Mouse (Mus musculus): ENCODE measurements around the gene Slc2a10. TPM values are rescaled to one million over a fixed set of nuclear protein-coding genes. Genes with fewer than 3 reads are reported as not detected.
A peak's percentile ranks its signal among the peaks of the same experiment; 100 is the strongest.

The Slc2a10 gene
- total and polyA plus RNA-seq, 3 experiments: 3.8 to 5.8 (median 5.0) TPM

DNA sequence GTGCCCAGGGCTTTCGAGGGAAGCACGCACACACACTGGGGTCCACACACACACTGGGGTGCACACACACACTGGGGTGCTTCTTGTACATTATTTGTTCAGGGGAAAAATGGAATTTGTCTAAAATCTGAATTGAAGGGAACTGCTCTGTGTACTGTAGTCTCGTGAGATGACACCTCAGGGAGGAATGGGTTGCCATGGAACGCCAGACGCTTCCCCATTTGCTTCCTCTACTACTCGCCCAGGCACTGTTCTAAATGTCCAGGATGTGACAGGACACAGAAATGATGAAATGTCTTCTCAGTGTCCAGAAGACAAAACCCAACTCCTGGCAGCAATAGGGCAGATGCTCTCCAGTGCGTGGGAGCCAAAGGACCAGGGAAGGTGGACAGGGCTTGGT is 53.7 kb downstream of the Slc2a10 start:
- H3K4me1 ChIP-seq (ENCODE audit: control insufficient read depth, insufficient read depth, low read length): no peaks in the 10 kb centered on the region
- TF ChIP-seq EP300 (IDR thresholded peaks at IDR 0.05; ENCODE audit: insufficient read depth, low read depth, low read length) (no peak), POLR2A (IDR thresholded peaks at IDR 0.05; ENCODE audit: insufficient read depth, low read depth, low read length) (no peak), CTCF (IDR thresholded peaks at IDR 0.05) (no peak)
- no peak for DNase-seq
- H3K27me3 ChIP-seq (ENCODE audit: control insufficient read depth, insufficient read depth, low read length): no peaks in the 10 kb centered on the region
- intact Hi-C loops (cut with DNase I): no loop called here
- H3K79me2 ChIP-seq (replicated peaks; ENCODE audit: control insufficient read depth, insufficient read depth, low read length): no peaks in the 10 kb centered on the region
- H3K27ac ChIP-seq: no peak overlapping the region
- no peak overlapping the region for H3K4me3 ChIP-seq
- 83% methylated on average over 7 of the region's 7 CpGs for WGBS
- H3K36me3 ChIP-seq (ENCODE audit: control insufficient read depth, insufficient read depth, low read length): no peaks in the 10 kb centered on the region
- H3K9ac ChIP-seq (ENCODE audit: low read depth, low read length): no peak overlapping the region

DNA sequence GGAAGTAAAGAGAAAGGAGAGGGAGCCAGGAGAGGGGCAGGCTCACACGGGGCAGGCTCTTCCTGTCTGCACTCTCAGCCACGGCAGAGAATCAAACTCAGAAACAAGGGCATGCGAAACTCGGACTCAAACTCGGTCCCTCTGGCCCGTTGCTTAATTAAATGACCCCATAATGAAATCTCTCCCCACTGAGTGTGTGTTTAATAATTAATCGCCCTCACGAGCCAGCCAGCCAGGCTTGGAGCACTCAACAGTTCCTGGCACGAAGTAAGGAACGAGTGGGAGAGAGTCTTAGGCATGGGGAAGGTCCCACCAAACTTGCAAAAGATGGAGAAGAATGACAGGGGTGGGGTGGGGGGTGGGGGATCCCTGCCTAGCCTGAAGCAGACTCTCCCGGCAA is 55.3 kb downstream of the Slc2a10 start:
- no peak for DNase-seq
- no peak for TF ChIP-seq POLR2A (IDR thresholded peaks at IDR 0.05; ENCODE audit: insufficient read depth, low read depth, low read length)
- intact Hi-C loops (cut with DNase I): no loop called here
- Histone ChIP-seq H3K27ac (no peak overlapping the region), H3K36me3 (ENCODE audit: control insufficient read depth, insufficient read depth, low read length) (no peaks in the 10 kb centered on the region), H3K9ac (ENCODE audit: low read depth, low read length) (no peak overlapping the region), H3K27me3 (ENCODE audit: control insufficient read depth, insufficient read depth, low read length) (peaks cover 8% of the 10 kb centered on the region), H3K4me1 (ENCODE audit: control insufficient read depth, insufficient read depth, low read length) (no peaks in the 10 kb centered on the region), H3K4me3 (no peak overlapping the region), H3K79me2 (replicated peaks; ENCODE audit: control insufficient read depth, insufficient read depth, low read length) (no peaks in the 10 kb centered on the region)
- 55% methylated on average over 11 of the region's 11 CpGs for WGBS

DNA sequence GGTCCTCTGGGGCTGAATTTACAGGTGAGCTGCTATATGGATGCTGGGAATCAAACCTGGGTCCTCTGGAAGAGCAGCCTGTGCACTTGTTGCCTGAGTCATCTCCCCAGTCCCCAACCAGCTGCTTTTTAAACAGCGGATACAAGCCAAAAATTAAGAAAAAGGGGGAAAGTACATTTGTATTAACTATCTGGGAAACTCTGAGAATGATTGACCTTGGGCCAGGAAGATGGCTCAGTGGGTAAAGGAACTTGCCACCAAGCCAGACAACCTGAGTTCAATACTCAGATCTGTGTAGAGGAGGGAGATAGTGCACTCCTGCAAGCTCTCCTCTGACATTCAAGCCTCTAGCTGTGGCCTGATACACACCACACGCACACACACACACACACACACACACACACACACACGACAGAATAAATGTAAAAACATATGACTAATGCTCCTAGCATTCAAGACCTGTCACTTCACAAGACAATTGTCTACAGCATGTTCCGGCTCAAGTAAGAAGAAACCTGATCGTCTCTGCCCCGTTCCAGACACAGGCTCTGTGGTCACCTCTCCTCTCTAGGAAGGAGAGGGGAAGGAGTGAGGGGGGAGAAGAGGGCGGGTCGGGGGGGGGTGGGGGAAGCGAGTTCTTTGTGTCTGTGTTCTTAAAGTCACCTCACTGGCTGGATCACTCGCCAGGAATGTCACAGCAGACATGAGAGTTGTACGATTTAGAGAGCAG is 56.1 kb downstream of the Slc2a10 start:
- H3K4me1 ChIP-seq (ENCODE audit: control insufficient read depth, insufficient read depth, low read length): no peaks in the 10 kb centered on the region
- no peak overlapping the region for H3K9ac ChIP-seq (ENCODE audit: low read depth, low read length)
- DNase-seq: no peak
- 25% methylated on average over 11 of the region's 11 CpGs for WGBS
- intact Hi-C loops (cut with DNase I): no loop called here
- peaks cover 8% of the 10 kb centered on the region for H3K27me3 ChIP-seq (ENCODE audit: control insufficient read depth, insufficient read depth, low read length)
- no peak overlapping the region for H3K4me3 ChIP-seq
- no peak for TF ChIP-seq POLR2A (IDR thresholded peaks at IDR 0.05; ENCODE audit: insufficient read depth, low read depth, low read length)
- no peak for TF ChIP-seq EP300 (IDR thresholded peaks at IDR 0.05; ENCODE audit: insufficient read depth, low read depth, low read length)
- TF ChIP-seq CTCF (IDR thresholded peaks at IDR 0.05): no peak
- H3K79me2 ChIP-seq (replicated peaks; ENCODE audit: control insufficient read depth, insufficient read depth, low read length): no peaks in the 10 kb centered on the region
- no peak overlapping the region for H3K27ac ChIP-seq
- no peaks in the 10 kb centered on the region for H3K36me3 ChIP-seq (ENCODE audit: control insufficient read depth, insufficient read depth, low read length)

DNA sequence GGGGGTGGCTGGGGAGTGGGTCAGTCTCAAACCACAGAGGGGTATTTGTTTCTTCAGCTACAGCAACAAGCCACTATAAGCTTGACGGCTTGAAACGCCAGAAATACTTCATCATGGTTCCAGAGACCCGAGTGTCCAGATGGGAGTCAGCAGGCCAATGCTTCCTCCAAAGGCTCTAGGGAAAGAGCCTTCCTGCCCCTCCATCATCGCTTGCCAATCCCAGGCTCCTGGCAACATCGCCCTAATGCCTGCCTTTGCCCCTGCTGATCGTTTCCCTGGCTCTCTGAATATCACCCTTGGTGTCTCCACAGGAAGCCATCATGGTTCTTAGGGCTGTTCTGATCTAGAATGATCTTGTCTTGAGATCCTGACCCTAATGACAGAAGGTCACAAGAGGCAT is 58.3 kb downstream of the Slc2a10 start:
- H3K79me2 ChIP-seq (replicated peaks; ENCODE audit: control insufficient read depth, insufficient read depth, low read length): no peaks in the 10 kb centered on the region
- no peak for DNase-seq
- TF ChIP-seq EP300 (IDR thresholded peaks at IDR 0.05; ENCODE audit: insufficient read depth, low read depth, low read length) (no peak), CTCF (IDR thresholded peaks at IDR 0.05) (no peak), POLR2A (IDR thresholded peaks at IDR 0.05; ENCODE audit: insufficient read depth, low read depth, low read length) (no peak)
- 77% methylated on average over 6 of the region's 6 CpGs for WGBS
- H3K27me3 ChIP-seq (ENCODE audit: control insufficient read depth, insufficient read depth, low read length): peaks cover 8% of the 10 kb centered on the region
- H3K27ac ChIP-seq: no peak overlapping the region
- no peaks in the 10 kb centered on the region for H3K36me3 ChIP-seq (ENCODE audit: control insufficient read depth, insufficient read depth, low read length)
- H3K4me3 ChIP-seq: no peak overlapping the region
- no peak overlapping the region for H3K9ac ChIP-seq (ENCODE audit: low read depth, low read length)
- H3K4me1 ChIP-seq (ENCODE audit: control insufficient read depth, insufficient read depth, low read length): no peaks in the 10 kb centered on the region
- intact Hi-C loops (cut with DNase I): no loop called here

DNA sequence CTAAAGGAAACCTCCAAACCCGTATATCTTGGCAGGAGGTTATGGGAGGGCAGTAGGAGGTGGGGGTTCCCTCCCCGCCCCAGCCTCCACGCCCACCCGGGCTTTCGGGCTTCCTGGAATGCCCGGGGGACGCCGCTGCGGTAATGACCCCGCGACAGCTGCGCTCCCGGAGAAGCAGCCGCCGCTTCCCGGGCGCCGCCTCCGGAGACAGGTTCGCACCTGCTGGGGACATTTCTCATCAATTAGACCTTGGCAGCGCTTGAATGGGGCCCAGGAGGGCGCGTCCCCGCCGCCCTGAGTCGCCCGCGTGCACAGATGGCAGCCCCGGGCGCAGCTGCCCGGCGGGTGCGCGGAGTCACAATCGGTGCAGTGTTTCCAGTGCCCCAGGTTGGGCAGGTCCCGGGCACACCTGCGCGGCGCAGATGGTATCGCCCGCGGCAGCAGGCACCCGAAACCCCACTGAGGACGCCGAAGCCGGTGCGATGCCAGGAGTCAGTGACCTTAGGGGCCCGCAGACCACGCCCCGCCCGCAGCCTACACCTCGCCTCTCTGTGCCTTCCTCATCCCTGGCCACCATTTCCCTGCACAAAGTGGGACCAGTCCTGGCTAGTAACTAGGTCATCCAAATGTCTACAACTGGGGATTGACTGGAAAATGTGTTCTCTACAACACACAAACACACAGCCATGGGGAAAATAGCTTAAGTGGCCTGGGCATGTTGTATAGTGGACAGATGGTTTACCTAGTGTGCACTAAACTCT is 59.9 kb downstream of the Slc2a10 start:
- Histone ChIP-seq H3K4me3 (no peak overlapping the region; the same call in 1 of the 2 replicates), H3K27me3 (ENCODE audit: control insufficient read depth, insufficient read depth, low read length) (peaks cover 8% of the 10 kb centered on the region), H3K4me1 (ENCODE audit: control insufficient read depth, insufficient read depth, low read length) (no peaks in the 10 kb centered on the region), H3K9ac (ENCODE audit: low read depth, low read length) (no peak overlapping the region), H3K27ac (no peak overlapping the region), H3K36me3 (ENCODE audit: control insufficient read depth, insufficient read depth, low read length) (no peaks in the 10 kb centered on the region), H3K79me2 (replicated peaks; ENCODE audit: control insufficient read depth, insufficient read depth, low read length) (no peaks in the 10 kb centered on the region)
- DNase-seq: peak in 1 of 2 experiments; percentile 7
- intact Hi-C loops (cut with DNase I): no loop called here
- WGBS: 4% methylated on average over 52 of the region's 52 CpGs
- no peak for TF ChIP-seq EP300 (IDR thresholded peaks at IDR 0.05; ENCODE audit: insufficient read depth, low read depth, low read length)
- no peak for TF ChIP-seq CTCF (IDR thresholded peaks at IDR 0.05)
- no peak for TF ChIP-seq POLR2A (IDR thresholded peaks at IDR 0.05; ENCODE audit: insufficient read depth, low read depth, low read length)

DNA sequence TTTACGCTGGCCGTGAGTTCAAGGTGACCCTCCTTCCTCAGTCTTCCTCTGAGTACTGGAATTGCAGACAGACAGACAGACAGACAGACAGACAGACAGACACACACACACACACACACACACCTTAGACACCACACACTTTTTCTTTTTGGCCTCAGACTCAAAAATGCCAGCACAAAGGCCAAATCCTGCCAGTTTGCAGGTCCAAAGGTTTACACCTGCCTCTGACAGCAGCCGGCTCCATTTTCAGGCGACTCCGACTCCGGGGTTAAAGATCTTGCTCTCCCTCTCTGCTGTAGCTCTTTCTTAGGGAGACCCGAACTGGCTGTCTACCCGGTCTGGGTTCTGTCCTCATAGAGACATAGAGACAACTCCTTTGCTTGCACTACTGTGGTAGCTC is 60.5 kb downstream of the Slc2a10 start:
- H3K27ac ChIP-seq: no peak overlapping the region
- TF ChIP-seq POLR2A (IDR thresholded peaks at IDR 0.05; ENCODE audit: insufficient read depth, low read depth, low read length) (no peak), EP300 (IDR thresholded peaks at IDR 0.05; ENCODE audit: insufficient read depth, low read depth, low read length) (no peak), CTCF (IDR thresholded peaks at IDR 0.05) (no peak)
- intact Hi-C loops (cut with DNase I): no loop called here
- no peak for DNase-seq
- no peaks in the 10 kb centered on the region for H3K4me1 ChIP-seq (ENCODE audit: control insufficient read depth, insufficient read depth, low read length)
- H3K9ac ChIP-seq (ENCODE audit: low read depth, low read length): no peak overlapping the region
- WGBS: 76% methylated on average over 8 of the region's 8 CpGs
- no peaks in the 10 kb centered on the region for H3K36me3 ChIP-seq (ENCODE audit: control insufficient read depth, insufficient read depth, low read length)
- H3K4me3 ChIP-seq: no peak overlapping the region
- peaks cover 8% of the 10 kb centered on the region for H3K27me3 ChIP-seq (ENCODE audit: control insufficient read depth, insufficient read depth, low read length)
- no peaks in the 10 kb centered on the region for H3K79me2 ChIP-seq (replicated peaks; ENCODE audit: control insufficient read depth, insufficient read depth, low read length)

Data from heart, adult 2 months (tissue).